Mouse (Mus musculus) midbrain, embryonic 14.5 days (tissue): ENCODE measurements at regions not wholly inside any gene's neighbourhood (a gene's known extent, or its start where the extent isn't known, plus 50 kb on each side); places are given as distances from the start of the nearest gene placed in this dataset.

Experiments
- ATAC-seq: fragments of 200-750 bp; cut with Nextera tagmentation; 2 replicates; pipeline ENCODE4 v1.8.0; 2017; ENCODE audit warnings: moderate number of reproducible peaks, moderate library complexity; ENCODE audit not compliant: low FRiP score, low TSS enrichment
- DNase-seq: peaks from one replicate; pipeline ENCODE4 v3.0.0-alpha.2; 2015
- H3K27ac ChIP-seq: fragments of 300-500 bp; sonication (generic); replicated peaks from 2 replicates; pipeline ENCODE4 v1.5.1; 2014; ENCODE audit warnings: mild to moderate bottlenecking, low read depth, low read length, moderate library complexity
- H3K27me3 ChIP-seq: fragments of 300-500 bp; sonication (generic); 2 replicates; pipeline ENCODE4 v1.6.1; 2014; ENCODE audit warnings: low read length, control low read depth, mixed read lengths; ENCODE audit not compliant: control insufficient read depth, insufficient read depth
- H3K36me3 ChIP-seq: fragments of 300-500 bp; sonication (generic); 2 replicates; pipeline ENCODE4 v1.6.1; 2014; ENCODE audit warnings: low read length, control low read depth; ENCODE audit not compliant: control insufficient read depth, insufficient read depth
- H3K4me1 ChIP-seq: fragments of 300-500 bp; sonication (generic); 2 replicates; pipeline ENCODE4 v1.6.1; 2014; ENCODE audit warnings: mild to moderate bottlenecking, antibody characterized with exemption, low read length, control low read depth; ENCODE audit not compliant: control insufficient read depth, insufficient read depth
- H3K4me2 ChIP-seq: fragments of 300-500 bp; sonication (generic); 2 replicates; pipeline ENCODE4 v1.6.1; 2014; ENCODE audit warnings: mild to moderate bottlenecking, low read length, moderate library complexity
- H3K4me3 ChIP-seq: fragments of 300-500 bp; sonication (generic); replicated peaks from 2 replicates; pipeline ENCODE4 v1.5.1; 2014; ENCODE audit warnings: low read depth, low read length
- H3K9ac ChIP-seq: fragments of 300-500 bp; sonication (generic); replicated peaks from 2 replicates; pipeline ENCODE4 v1.6.1; 2014; ENCODE audit warnings: mild to moderate bottlenecking, low read length, moderate library complexity
- H3K9me3 ChIP-seq: fragments of 300-500 bp; sonication (generic); 2 replicates; pipeline ENCODE4 v1.6.1; 2016; ENCODE audit warnings: low read length, control low read depth, mixed read lengths; ENCODE audit not compliant: control insufficient read depth

- Histone ChIP-seq H3K27me3 (no peaks in the 10 kb centered on the region), H3K4me2 (no peak overlapping the region), H3K4me3 (no peak overlapping the region), H3K9ac (no peak overlapping the region), H3K36me3 (no peaks in the 10 kb centered on the region), H3K27ac (no peak overlapping the region), H3K4me1 (no peaks in the 10 kb centered on the region), H3K9me3 (no peaks in the 10 kb centered on the region)
- no peak for ATAC-seq
- no peak for DNase-seq
Measured at GRCm38 (mm10) chr12:118351421-118351820, 50.2 kb upstream of the Sp4 start.
